Mouse (Mus musculus) right cerebral cortex, postnatal 10 days (tissue): Measurements from ENCODE around the gene Hsbp1.

Experiments
- DNase-seq, 2 experiments: peaks; one replicate each; pipeline ENCODE4 v3.0.0; 2021; ENCODE audit warnings: low spot score in 2 of 2

Hsbp1 gene

DNA sequence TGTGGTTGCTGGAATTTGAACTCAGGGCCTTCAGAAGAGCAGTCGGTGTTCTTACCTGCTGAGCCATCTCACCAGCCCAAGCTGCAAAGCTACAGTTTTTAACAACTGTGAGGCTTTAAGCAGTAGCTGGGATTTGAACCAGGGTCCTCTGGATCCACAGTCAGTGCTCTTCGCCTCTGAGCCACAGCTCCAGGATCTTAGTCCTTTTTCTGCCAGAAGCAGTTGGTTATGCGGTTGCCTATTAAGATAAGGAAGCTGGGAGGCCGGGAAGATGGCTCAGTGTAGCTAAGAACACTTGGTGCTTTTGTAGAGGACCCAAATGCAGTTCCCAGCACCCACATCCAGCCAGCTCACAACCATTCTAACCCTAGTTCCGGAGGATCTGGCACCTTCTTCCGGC, 42.7 kb downstream of the Hsbp1 start:
- DNase-seq: no peak

DNA sequence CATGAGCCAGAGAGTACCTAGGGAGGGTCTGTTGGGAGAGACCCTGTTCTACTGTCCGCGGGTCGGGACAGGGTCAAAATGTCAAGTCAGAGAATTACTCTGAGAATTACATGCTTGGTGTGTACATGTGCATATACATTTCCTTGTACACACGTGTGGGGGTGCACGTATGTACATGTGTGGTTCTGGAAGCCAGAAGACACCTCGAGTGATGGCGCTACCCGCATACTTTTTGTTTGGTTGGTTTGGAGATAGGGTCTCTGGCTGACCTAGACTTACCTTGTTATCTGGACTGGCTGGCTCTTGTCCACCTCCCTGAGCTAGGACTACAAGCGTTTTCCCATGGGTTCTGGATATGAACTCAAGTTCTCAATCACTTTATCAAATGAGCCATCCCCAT, 49.8 kb downstream of the Hsbp1 start:
- DNase-seq: no peak

- DNase-seq: peak; percentile 96
Measured at GRCm38 (mm10) chr8:119394524-119395026, 50.3 kb downstream of the Hsbp1 start, which contains the start of gene Mlycd. Gene Mlycd, plus strand, starts transcription at chr8:119394878.

- peak in 1 of 2 experiments; percentile 35 for DNase-seq
Measured at GRCm38 (mm10) chr8:119395072-119395950, 51.0 kb downstream of the Hsbp1 start.
